Mouse (Mus musculus): Measurements from ENCODE around the gene Izumo1r. TPM values are rescaled to one million over a fixed set of nuclear protein-coding genes. Genes with fewer than 3 reads are reported as not detected.

Gene Izumo1r
- polyA plus RNA-seq, 1 experiment from 2014 or later, result 3.8 TPM

DNA sequence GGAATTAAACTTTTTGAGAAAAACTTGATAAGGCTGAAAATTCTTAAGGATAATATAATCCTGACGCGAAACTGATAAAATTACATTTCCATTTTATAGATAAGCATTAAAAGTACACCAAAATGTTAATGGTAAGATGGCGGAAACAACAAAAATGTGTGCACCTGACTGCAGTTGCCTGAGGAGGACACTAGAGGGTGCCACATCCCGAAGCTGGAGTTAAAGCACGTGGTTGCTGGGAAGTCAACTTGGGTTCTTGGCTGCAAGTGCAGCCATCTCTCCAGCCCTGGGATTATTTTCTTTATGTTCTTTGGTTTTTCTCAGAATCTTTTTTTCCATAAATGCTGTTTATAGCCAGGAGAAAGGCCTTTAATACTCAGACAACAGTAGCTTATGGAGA lies 57.3 kb downstream of the Izumo1r start:
- H3K9me3 ChIP-seq (replicated peaks; ENCODE audit: control insufficient read depth, low read length), result peaks cover 2% of the 10 kb centered on the region; the same call in 1 of the 2 replicates
- no peaks in the 10 kb centered on the region for H3K27me3 ChIP-seq (ENCODE audit: control insufficient read depth, insufficient read depth, low read length)
- H3K4me3 ChIP-seq (ENCODE audit: low read length), result no peak overlapping the region
- ATAC-seq (replicated peaks; ENCODE audit: extremely low read depth, insufficient read depth, low FRiP score), result no peak
- no peak overlapping the region for H3K27ac ChIP-seq (ENCODE audit: low read length)
- WGBS, result 40% methylated on average over 5 of the region's 5 CpGs
- H3K4me1 ChIP-seq (ENCODE audit: control insufficient read depth, insufficient read depth, low read length), result peaks cover 3% of the 10 kb centered on the region; the same call in 1 of the 2 replicates
- H3K4me2 ChIP-seq (ENCODE audit: low read depth, low read length), result no peak overlapping the region
- H3K36me3 ChIP-seq (ENCODE audit: control insufficient read depth, insufficient read depth), result no peaks in the 10 kb centered on the region
- H3K9ac ChIP-seq (ENCODE audit: low read length), result no peak overlapping the region

DNA sequence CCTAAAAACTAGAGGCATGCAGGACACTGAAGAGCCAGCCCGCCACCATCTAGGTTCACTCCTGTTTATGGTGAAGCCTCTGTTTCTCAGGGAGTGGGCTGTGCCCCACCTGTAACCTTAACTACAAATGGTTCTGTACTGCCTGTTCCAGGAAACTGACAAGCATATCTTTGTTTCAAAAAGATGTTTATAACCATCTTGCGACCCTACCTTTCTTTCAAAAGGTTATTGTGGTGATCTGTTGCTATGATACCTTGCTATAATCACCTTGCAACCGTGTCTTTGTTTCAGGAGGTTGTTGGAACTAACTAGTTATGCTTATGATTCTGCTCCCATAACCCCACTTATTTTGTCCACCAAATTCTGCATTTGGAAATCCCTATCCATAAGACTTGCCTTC lies 59.8 kb downstream of the Izumo1r start:
- no peak overlapping the region for H3K9ac ChIP-seq (ENCODE audit: low read length)
- peaks cover 8% of the 10 kb centered on the region for H3K4me1 ChIP-seq (ENCODE audit: control insufficient read depth, insufficient read depth, low read length)
- H3K27ac ChIP-seq (ENCODE audit: low read length), result no peak overlapping the region
- H3K9me3 ChIP-seq (replicated peaks; ENCODE audit: control insufficient read depth, low read length), result peaks cover 2% of the 10 kb centered on the region; the same call in 1 of the 2 replicates
- WGBS, result 86% methylated on average over 3 of the region's 3 CpGs
- no peaks in the 10 kb centered on the region for H3K27me3 ChIP-seq (ENCODE audit: control insufficient read depth, insufficient read depth, low read length)
- H3K36me3 ChIP-seq (ENCODE audit: control insufficient read depth, insufficient read depth), result no peaks in the 10 kb centered on the region
- H3K4me3 ChIP-seq (ENCODE audit: low read length), result no peak overlapping the region
- H3K4me2 ChIP-seq (ENCODE audit: low read depth, low read length), result no peak overlapping the region
- no peak for ATAC-seq (replicated peaks; ENCODE audit: extremely low read depth, insufficient read depth, low FRiP score)

DNA sequence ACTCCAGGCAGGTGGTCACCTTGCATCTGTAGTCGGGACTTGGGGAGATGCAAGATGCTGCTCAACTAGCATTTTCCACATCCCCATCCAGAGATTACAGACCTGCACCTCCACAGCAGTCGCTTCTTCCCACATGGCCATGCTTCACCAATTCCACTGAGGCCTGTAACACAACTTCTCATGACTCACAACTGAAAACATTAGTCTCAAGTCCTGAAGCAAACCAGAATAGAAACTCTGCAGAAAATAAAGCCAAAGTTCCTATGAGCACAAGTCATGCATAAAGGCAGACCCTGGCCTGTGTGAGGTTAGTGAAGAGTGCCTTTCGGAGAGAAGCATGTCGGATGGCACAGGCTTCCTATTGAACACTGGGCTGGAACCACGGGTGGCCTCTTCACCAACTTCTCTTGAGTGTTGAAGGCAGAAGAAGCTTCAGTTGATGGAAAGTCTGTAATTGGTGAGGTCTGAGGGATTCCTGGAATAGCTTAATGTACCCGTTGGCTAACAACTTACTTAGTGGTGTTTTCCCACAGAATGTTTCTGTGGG lies 60.4 kb downstream of the Izumo1r start:
- H3K9ac ChIP-seq (ENCODE audit: low read length), result no peak overlapping the region
- WGBS, result 93% methylated on average over 6 of the region's 6 CpGs
- no peak overlapping the region for H3K27ac ChIP-seq (ENCODE audit: low read length)
- no peaks in the 10 kb centered on the region for H3K27me3 ChIP-seq (ENCODE audit: control insufficient read depth, insufficient read depth, low read length)
- H3K4me3 ChIP-seq (ENCODE audit: low read length), result no peak overlapping the region
- ATAC-seq (replicated peaks; ENCODE audit: extremely low read depth, insufficient read depth, low FRiP score), result no peak
- no peak overlapping the region for H3K4me2 ChIP-seq (ENCODE audit: low read depth, low read length)
- H3K4me1 ChIP-seq (ENCODE audit: control insufficient read depth, insufficient read depth, low read length), result peaks cover 8% of the 10 kb centered on the region
- H3K36me3 ChIP-seq (ENCODE audit: control insufficient read depth, insufficient read depth), result no peaks in the 10 kb centered on the region
- H3K9me3 ChIP-seq (replicated peaks; ENCODE audit: control insufficient read depth, low read length), result peaks cover 2% of the 10 kb centered on the region; the same call in 1 of the 2 replicates

DNA sequence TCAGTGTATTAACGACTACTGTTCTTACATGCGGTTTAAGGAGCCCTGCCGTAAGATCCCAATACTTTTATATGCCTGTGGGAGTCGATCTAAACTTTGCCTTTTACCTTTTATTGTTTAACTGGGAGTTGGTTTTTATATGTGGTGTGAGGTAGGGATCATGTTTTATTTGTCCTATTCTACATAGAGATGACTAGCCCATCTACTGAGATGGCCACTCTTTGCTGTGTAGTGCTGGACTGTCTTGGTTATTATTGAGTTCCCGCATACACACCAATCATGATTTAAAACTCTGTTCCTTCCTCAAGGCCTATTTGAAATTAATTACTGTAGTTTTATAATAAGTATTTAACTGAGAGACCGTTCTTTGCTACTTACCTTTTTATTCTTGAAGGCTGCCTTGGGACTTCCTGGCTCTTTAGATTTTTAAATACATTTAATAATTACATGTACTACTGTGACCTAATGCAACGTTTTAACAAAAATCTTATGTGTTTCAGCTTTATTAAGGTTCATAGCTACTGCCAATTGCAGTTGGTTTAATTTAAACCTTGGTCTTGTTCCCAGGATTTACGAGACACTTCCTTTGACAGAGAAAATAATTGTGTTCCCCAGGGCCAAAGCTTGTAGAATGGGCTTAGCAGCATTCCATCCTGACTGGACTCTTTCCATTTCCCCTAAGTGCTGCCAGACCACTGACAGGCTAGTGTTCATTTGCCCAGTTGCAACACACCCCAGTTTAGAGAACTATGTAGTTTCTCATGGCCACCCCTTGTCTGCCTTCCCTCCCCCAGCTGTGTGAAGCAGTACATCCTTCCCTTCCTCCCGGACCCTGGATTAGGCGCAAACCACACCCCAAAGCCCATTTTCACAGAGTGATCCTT lies 61.6 kb downstream of the Izumo1r start:
- Histone ChIP-seq H3K9ac (ENCODE audit: low read length) (no peak overlapping the region), H3K9me3 (replicated peaks; ENCODE audit: control insufficient read depth, low read length) (peaks cover 2% of the 10 kb centered on the region; the same call in 1 of the 2 replicates), H3K27me3 (ENCODE audit: control insufficient read depth, insufficient read depth, low read length) (no peaks in the 10 kb centered on the region), H3K36me3 (ENCODE audit: control insufficient read depth, insufficient read depth) (no peaks in the 10 kb centered on the region), H3K4me2 (ENCODE audit: low read depth, low read length) (no peak overlapping the region), H3K4me1 (ENCODE audit: control insufficient read depth, insufficient read depth, low read length) (peaks cover 8% of the 10 kb centered on the region), H3K4me3 (ENCODE audit: low read length) (no peak overlapping the region), H3K27ac (ENCODE audit: low read length) (no peak overlapping the region)
- WGBS, result 74% methylated on average over 10 of the region's 10 CpGs
- peak; percentile 47 for ATAC-seq (replicated peaks; ENCODE audit: extremely low read depth, insufficient read depth, low FRiP score)

DNA sequence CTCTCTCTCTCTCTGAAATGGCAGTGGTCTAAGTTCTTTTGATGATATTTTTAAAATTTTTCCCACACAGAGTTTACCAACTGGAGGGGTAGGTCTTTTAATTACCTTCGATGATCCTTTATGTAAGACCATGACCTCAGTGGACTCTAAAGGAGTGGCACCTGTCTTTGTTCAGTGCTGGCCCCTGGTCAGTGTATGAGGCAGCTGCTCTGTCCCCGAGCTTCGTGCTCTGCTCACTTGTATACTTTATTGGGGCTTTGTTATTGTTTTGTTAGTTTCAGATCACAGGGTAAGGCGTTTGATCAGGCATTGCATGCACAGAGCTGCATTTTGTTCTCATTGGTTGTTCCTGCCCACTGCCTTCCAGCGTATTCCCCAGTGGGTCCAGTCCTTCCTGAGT lies 63.8 kb downstream of the Izumo1r start:
- Histone ChIP-seq H3K27ac (ENCODE audit: low read length) (no peak overlapping the region), H3K9ac (ENCODE audit: low read length) (no peak overlapping the region), H3K27me3 (ENCODE audit: control insufficient read depth, insufficient read depth, low read length) (no peaks in the 10 kb centered on the region), H3K9me3 (replicated peaks; ENCODE audit: control insufficient read depth, low read length) (no peaks in the 10 kb centered on the region), H3K4me1 (ENCODE audit: control insufficient read depth, insufficient read depth, low read length) (peaks cover 8% of the 10 kb centered on the region), H3K36me3 (ENCODE audit: control insufficient read depth, insufficient read depth) (0 out of 2 replicates have a peak, but pooled peaks cover 2% of the 10 kb centered on the region), H3K4me2 (ENCODE audit: low read depth, low read length) (no peak overlapping the region), H3K4me3 (ENCODE audit: low read length) (no peak overlapping the region)
- 82% methylated on average over 5 of the region's 5 CpGs for WGBS
- ATAC-seq (replicated peaks; ENCODE audit: extremely low read depth, insufficient read depth, low FRiP score), result no peak

DNA sequence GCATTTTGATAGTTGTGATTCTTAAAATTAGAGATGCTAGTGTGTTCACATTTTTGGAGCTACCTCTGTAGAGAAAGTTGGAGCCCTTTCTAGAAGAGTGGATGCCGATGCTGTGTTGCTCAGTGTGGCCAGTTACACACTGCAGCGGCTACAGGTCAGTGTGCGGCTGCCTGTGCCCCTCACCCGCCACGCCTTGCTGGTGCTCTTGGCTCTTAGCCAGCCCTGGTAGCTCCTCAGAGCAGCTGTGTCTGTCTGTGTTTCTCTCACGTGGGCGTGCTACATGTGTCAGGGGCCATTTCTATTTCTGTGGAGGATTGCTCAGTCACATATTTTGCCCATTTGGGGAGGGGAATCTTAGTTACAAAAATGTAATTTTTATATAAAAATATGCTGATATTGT lies 64.2 kb downstream of the Izumo1r start:
- peak; percentile 77 for ATAC-seq (replicated peaks; ENCODE audit: extremely low read depth, insufficient read depth, low FRiP score)
- peaks cover 8% of the 10 kb centered on the region for H3K4me1 ChIP-seq (ENCODE audit: control insufficient read depth, insufficient read depth, low read length)
- H3K27ac ChIP-seq (ENCODE audit: low read length), result no peak overlapping the region
- no peak overlapping the region for H3K4me3 ChIP-seq (ENCODE audit: low read length)
- H3K9me3 ChIP-seq (replicated peaks; ENCODE audit: control insufficient read depth, low read length), result no peaks in the 10 kb centered on the region
- H3K9ac ChIP-seq (ENCODE audit: low read length), result no peak overlapping the region
- H3K4me2 ChIP-seq (ENCODE audit: low read depth, low read length), result peak overlapping the region; percentile 40
- 25% methylated on average over 7 of the region's 7 CpGs for WGBS
- peaks cover 6% of the 10 kb centered on the region; the same call in 1 of the 2 replicates for H3K36me3 ChIP-seq (ENCODE audit: control insufficient read depth, insufficient read depth)
- H3K27me3 ChIP-seq (ENCODE audit: control insufficient read depth, insufficient read depth, low read length), result no peaks in the 10 kb centered on the region

Other genes starting within 250 kb of the Izumo1r start
- gene Piwil4, start 163.2 kb downstream of the Izumo1r start, polyA plus RNA-seq (2015; fragmentation: Nextera tagmentation; extraction: Ambion mirVana), result 0.17 and 0.22 TPM in 2 replicates
- 1.2 and 1.3 TPM in 2 replicates for gene Fut4, start 151.6 kb downstream of the Izumo1r start, polyA plus RNA-seq (2015; fragmentation: Nextera tagmentation; extraction: Ambion mirVana)
- 0.42 and 0.72 TPM in 2 replicates for gene 1700012B09Rik, start 132.9 kb downstream of the Izumo1r start, polyA plus RNA-seq (2015; fragmentation: Nextera tagmentation; extraction: Ambion mirVana)
- 12.0 and 14.4 TPM in 2 replicates for gene Mre11a, start 119.3 kb downstream of the Izumo1r start, polyA plus RNA-seq (2015; fragmentation: Nextera tagmentation; extraction: Ambion mirVana)
- gene Ankrd49, start 119.1 kb downstream of the Izumo1r start, polyA plus RNA-seq (2015; fragmentation: Nextera tagmentation; extraction: Ambion mirVana), result 21.6 and 27.2 TPM in 2 replicates
- 1.3 and 3.0 TPM in 2 replicates for gene Gpr83, start 43.7 kb downstream of the Izumo1r start, polyA plus RNA-seq (2015; fragmentation: Nextera tagmentation; extraction: Ambion mirVana)
- gene Panx1, start 141.5 kb upstream of the Izumo1r start, polyA plus RNA-seq (2015; fragmentation: Nextera tagmentation; extraction: Ambion mirVana), result 16.8 and 20.5 TPM in 2 replicates
- not detected in 2 replicates for gene Hephl1, start 208.2 kb upstream of the Izumo1r start, polyA plus RNA-seq (2015; fragmentation: Nextera tagmentation; extraction: Ambion mirVana)

Data from heart, embryonic 16.5 days (tissue).